Mouse (Mus musculus): ENCODE results near the gene Spint1. TPM values are rescaled to one million over a fixed set of nuclear protein-coding genes. Genes with fewer than 3 reads are reported as not detected.

Gene Spint1
- polyA plus RNA-seq, 1 experiment from 2014 or later = 49.4 TPM

DNA sequence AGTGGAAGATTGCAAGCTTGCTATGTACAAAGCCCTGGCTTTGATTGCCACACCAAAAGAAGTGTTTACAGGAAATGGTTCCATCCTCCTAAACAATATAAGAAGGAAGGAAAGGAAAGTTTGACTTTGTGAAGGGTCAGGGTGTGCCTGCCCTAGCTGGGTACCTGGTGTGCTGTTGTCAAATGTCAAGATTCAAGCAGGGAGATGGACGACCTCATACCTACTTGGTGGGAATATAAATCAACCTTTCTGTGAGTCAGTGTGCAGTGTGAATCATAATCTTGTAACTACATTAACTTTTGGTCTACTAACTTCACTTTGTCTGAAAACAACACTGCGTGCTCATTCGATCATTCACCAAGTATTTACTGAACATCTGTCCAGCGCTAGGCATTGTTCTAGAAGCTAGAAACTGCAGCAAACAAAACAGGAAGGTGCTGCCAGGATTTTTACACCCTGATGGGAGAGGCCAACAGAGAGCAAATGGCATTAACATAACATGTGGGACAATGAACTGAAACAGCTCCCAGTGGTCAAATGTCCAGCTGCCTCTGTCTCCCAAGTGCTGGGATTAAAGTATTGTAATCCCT lies 33.2 kb upstream of the Spint1 start:
- no peak for ATAC-seq (ENCODE audit: low FRiP score, low TSS enrichment)
- no peak overlapping the region for H3K9ac ChIP-seq (replicated peaks; ENCODE audit: low read length)
- H3K9me3 ChIP-seq (ENCODE audit: low read length) = no peaks in the 10 kb centered on the region
- H3K36me3 ChIP-seq (ENCODE audit: insufficient read depth, low read length) = no peaks in the 10 kb centered on the region
- H3K27me3 ChIP-seq (ENCODE audit: insufficient read depth, low read length) = no peaks in the 10 kb centered on the region
- H3K27ac ChIP-seq (ENCODE audit: low read length) = no peak overlapping the region
- no peak overlapping the region for H3K4me2 ChIP-seq (replicated peaks; ENCODE audit: low read depth, low read length)
- H3K4me1 ChIP-seq (ENCODE audit: insufficient read depth, low read length) = peaks cover 13% of the 10 kb centered on the region
- no peak overlapping the region for H3K4me3 ChIP-seq (ENCODE audit: low read length)
- 41% methylated on average over 4 of the region's 4 CpGs for WGBS

DNA sequence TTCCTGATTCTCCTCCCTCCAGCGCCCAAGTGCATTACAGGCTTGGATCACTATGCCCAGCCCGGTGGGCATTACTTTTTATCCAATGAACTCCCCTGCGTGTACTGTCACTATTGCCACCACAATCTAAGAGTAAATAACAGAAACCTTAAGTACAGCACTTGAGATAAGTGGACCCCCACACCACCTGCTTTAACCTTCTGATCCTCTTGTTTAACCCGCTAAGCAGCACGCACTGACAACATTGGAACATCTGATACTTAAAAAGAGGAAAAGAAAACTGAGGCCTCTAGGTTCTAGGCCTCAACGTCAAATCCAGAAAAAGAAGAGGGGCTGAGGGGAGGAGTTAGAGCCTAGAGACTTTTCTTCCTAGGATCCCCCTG lies 29.2 kb upstream of the Spint1 start:
- Histone ChIP-seq H3K36me3 (ENCODE audit: insufficient read depth, low read length) (peaks cover 25% of the 10 kb centered on the region), H3K4me3 (ENCODE audit: low read length) (peak overlapping the region; percentile 88), H3K9ac (replicated peaks; ENCODE audit: low read length) (peak overlapping the region; percentile 74), H3K4me2 (replicated peaks; ENCODE audit: low read depth, low read length) (peak overlapping the region; percentile 77), H3K27me3 (ENCODE audit: insufficient read depth, low read length) (no peaks in the 10 kb centered on the region), H3K9me3 (ENCODE audit: low read length) (no peaks in the 10 kb centered on the region), H3K4me1 (ENCODE audit: insufficient read depth, low read length) (peaks cover 20% of the 10 kb centered on the region), H3K27ac (ENCODE audit: low read length) (peak overlapping the region; percentile 92)
- ATAC-seq (ENCODE audit: low FRiP score, low TSS enrichment) = no peak
- WGBS = 16% methylated on average over 6 of the region's 6 CpGs

DNA sequence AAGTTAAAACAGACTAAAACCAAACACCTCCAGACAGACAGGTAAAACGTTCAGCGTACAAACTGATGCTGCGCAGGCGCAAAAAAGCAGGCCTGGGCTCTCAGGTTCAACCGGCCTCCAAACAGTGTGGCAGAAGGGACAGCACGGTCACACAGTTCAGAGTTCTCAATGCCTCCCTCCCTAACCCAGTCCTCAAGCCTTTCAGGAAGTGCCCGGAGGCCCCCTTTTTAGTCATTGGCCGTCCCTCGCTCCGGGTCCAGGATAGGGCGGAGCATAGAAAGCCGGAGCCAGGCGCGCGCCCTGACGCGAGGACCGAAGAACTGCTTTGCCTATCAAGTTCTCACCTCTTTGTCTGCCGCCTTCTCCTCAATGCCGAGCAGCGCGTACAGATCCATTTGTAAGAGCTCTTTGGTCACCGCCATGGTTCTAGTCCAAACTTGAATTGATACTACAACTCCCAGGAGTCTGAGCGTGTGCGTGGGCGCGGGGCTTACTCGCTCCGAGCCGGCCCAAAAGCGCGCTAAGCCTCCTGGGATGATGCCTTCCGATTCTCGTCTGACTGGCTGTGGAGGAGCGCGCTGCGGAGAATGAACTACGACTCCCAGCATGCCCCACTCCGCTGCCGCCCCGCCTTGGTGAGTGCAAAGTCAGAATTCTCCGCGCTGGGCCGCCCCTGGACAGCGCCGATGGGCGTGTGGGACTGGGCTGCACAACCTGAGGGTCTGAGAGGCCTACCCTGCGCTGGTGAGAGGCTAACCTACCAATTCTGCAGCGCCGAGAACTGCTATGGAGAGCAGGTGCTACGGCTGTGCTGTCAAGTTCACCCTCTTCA lies 28.6 kb upstream of the Spint1 start, which contains the start of the genes Zfyve19 and Dnajc17:
Gene Zfyve19, plus strand, starts transcription at position 274 of the 832 bp plus-strand sequence.
Gene Dnajc17, minus strand, starts transcription at position 452 of the 832 bp plus-strand sequence.
- Histone ChIP-seq H3K4me3 (ENCODE audit: low read length) (peak within 1 kb of the TSS; percentile 88), H3K27ac (ENCODE audit: low read length) (peak within 1 kb of the TSS; percentile 92), H3K9me3 (ENCODE audit: low read length) (no peaks in the 10 kb centered on the region), H3K36me3 (ENCODE audit: insufficient read depth, low read length) (peaks cover 28% of the 10 kb centered on the region), H3K27me3 (ENCODE audit: insufficient read depth, low read length) (no peaks in the 10 kb centered on the region), H3K9ac (replicated peaks; ENCODE audit: low read length) (peak within 1 kb of the TSS; percentile 89), H3K4me2 (replicated peaks; ENCODE audit: low read depth, low read length) (peak within 1 kb of the TSS; percentile 77), H3K4me1 (ENCODE audit: insufficient read depth, low read length) (peaks cover 18% of the 10 kb centered on the region)
- ATAC-seq (ENCODE audit: low FRiP score, low TSS enrichment) = peak; percentile 98
- WGBS = under 1% methylated on average over 51 of the region's 51 CpGs

DNA sequence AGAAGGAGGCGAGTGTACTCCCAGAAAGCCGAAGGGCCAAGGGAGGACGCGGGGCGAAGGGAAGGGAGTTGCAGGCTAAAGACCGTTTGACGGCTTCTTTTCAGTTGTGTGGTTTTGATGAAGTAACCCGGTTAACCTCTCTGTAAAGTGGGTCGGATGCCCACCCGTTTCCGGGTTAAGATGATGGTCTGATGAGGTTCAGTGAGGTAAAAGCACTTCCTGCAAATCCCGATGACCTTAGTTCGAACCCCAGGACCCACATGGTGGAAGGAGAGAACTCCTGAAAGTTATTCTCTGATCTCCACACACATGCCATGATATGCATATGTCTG lies 28.0 kb upstream of the Spint1 start:
- Histone ChIP-seq H3K4me2 (replicated peaks; ENCODE audit: low read depth, low read length) (peak overlapping the region; percentile 69), H3K27me3 (ENCODE audit: insufficient read depth, low read length) (no peaks in the 10 kb centered on the region), H3K4me1 (ENCODE audit: insufficient read depth, low read length) (peaks cover 15% of the 10 kb centered on the region), H3K9ac (replicated peaks; ENCODE audit: low read length) (peak overlapping the region; percentile 89), H3K27ac (ENCODE audit: low read length) (peak overlapping the region; percentile 82), H3K36me3 (ENCODE audit: insufficient read depth, low read length) (peaks cover 31% of the 10 kb centered on the region), H3K4me3 (ENCODE audit: low read length) (peak overlapping the region; percentile 88), H3K9me3 (ENCODE audit: low read length) (no peaks in the 10 kb centered on the region)
- ATAC-seq (ENCODE audit: low FRiP score, low TSS enrichment) = no peak
- under 1% methylated on average over 13 of the region's 13 CpGs for WGBS

DNA sequence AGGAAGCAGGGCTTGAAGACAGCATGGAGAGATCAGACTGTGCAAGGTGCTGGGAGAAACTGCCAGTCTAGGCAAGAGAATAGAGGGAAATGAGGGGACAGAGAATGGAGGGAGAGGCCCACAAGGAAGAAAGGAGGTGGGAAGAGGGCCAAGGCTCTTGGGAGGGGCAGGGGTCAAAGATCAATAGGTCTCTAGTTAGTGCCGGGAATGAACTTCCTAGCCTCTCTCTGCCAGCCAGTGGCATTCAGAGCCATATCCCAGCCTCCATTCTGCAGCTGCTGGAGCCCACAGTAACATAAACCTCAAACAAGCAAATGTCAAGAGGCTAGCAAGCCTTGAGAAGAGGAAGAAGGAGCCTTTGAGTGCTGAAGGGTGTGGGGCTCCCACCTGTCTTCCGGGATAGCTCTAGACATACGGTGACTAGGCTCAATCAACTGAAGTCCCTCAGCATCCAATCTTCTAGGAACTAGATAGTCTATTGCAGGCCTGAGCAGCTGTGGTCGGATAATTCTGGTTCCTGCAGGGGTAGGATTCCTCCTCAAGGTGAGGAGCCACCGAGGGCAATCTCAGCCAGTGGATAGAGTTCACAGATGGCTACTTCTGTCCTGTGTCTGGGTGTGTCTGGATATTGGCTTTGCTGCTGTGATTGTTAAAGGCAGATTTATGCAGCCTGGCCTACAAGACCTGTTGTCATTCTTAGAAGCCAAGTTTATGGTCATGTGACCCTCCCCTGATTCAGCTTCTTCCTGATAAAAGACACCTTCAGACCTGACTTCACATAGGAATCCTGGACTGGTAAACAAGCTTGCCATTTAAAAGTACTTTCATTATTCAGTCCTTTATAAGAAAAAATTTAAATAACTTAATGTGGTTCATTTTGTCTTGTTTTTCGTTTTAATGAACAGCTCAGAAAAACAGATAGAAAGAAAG lies 7.1 kb upstream of the Spint1 start, which contains the start of gene Ppp1r14d:
Gene Ppp1r14d, minus strand, starts transcription at position 132 of the 930 bp plus-strand sequence.
- Histone ChIP-seq H3K9me3 (ENCODE audit: low read length) (no peaks in the 10 kb centered on the region), H3K4me2 (replicated peaks; ENCODE audit: low read depth, low read length) (no peak within 1 kb of the TSS), H3K9ac (replicated peaks; ENCODE audit: low read length) (no peak within 1 kb of the TSS), H3K27me3 (ENCODE audit: insufficient read depth, low read length) (no peaks in the 10 kb centered on the region), H3K4me1 (ENCODE audit: insufficient read depth, low read length) (no peaks in the 10 kb centered on the region), H3K36me3 (ENCODE audit: insufficient read depth, low read length) (no peaks in the 10 kb centered on the region), H3K27ac (ENCODE audit: low read length) (no peak within 1 kb of the TSS), H3K4me3 (ENCODE audit: low read length) (no peak within 1 kb of the TSS)
- no peak for ATAC-seq (ENCODE audit: low FRiP score, low TSS enrichment)
- 57% methylated on average over 6 of the region's 6 CpGs for WGBS

DNA sequence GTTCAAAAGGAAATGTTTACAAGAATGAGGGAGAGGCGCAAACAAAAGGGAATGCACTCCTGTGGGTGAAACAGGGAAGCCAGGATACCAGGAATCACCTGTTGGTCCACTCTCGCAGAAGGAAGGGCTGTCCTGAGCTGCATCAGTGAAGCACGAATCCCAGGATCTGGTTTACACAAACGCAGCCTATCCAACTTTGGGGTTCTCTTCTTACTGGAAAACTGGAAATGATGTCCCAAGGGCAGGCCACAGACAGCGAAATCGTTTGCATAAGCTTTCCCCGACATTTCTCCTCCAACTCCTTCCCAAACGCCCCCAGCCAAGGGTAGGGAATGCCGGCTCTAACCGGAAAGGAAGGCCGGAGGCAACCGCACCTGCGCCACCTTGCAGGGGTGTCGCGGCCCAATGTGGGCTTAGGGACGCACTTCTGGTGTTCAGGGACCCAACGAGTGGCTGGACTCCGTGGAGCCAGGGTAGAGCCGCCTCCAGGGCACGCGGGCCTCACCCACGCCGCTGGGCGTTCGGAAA lies 416 bp upstream of the Spint1 start:
- 6% methylated on average over 25 of the region's 25 CpGs for WGBS
- peak; percentile 4; the same call in 1 of the 2 replicates for ATAC-seq (ENCODE audit: low FRiP score, low TSS enrichment)
- peaks cover 9% of the 10 kb centered on the region; the same call in 1 of the 2 replicates for H3K4me1 ChIP-seq (ENCODE audit: insufficient read depth, low read length)

DNA sequence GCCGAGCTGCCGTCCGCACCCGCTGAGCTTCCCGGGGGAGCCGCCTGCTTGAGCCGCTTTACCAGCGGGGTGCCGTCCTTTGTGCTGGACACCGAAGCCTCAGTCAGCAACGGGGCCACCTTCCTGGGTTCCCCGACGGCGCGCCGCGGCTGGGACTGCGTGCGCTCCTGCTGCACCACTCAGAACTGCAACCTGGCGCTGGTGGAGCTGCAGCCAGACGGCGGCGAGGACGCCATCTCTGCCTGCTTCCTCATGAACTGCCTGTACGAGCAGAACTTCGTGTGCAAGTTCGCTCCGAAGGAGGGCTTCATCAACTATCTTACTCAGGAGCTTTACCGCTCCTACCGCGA lies 684 bp downstream of the Spint1 start:
- Histone ChIP-seq H3K27me3 (ENCODE audit: insufficient read depth, low read length) (peaks cover 43% of the 10 kb centered on the region), H3K4me2 (replicated peaks; ENCODE audit: low read depth, low read length) (peak overlapping the region; percentile 77), H3K36me3 (ENCODE audit: insufficient read depth, low read length) (no peaks in the 10 kb centered on the region), H3K4me1 (ENCODE audit: insufficient read depth, low read length) (peaks cover 9% of the 10 kb centered on the region; the same call in 1 of the 2 replicates), H3K9me3 (ENCODE audit: low read length) (no peaks in the 10 kb centered on the region), H3K4me3 (ENCODE audit: low read length) (peak overlapping the region; percentile 65), H3K27ac (ENCODE audit: low read length) (peak overlapping the region; percentile 83), H3K9ac (replicated peaks; ENCODE audit: low read length) (peak overlapping the region; percentile 76)
- no peak; the same call in 1 of the 2 replicates for ATAC-seq (ENCODE audit: low FRiP score, low TSS enrichment)
- WGBS = 1% methylated on average over 31 of the region's 31 CpGs

More for the DNA sequence above, 416 bp upstream of the Spint1 start:
- H3K4me2 ChIP-seq (replicated peaks; ENCODE audit: low read depth, low read length) = peak overlapping the region; percentile 77
- peak overlapping the region; percentile 83 for H3K27ac ChIP-seq (ENCODE audit: low read length)
- no peaks in the 10 kb centered on the region for H3K36me3 ChIP-seq (ENCODE audit: insufficient read depth, low read length)
- H3K4me3 ChIP-seq (ENCODE audit: low read length) = peak overlapping the region; percentile 65
- no peaks in the 10 kb centered on the region for H3K9me3 ChIP-seq (ENCODE audit: low read length)
- H3K27me3 ChIP-seq (ENCODE audit: insufficient read depth, low read length) = peaks cover 43% of the 10 kb centered on the region
- peak overlapping the region; percentile 76 for H3K9ac ChIP-seq (replicated peaks; ENCODE audit: low read length)

DNA sequence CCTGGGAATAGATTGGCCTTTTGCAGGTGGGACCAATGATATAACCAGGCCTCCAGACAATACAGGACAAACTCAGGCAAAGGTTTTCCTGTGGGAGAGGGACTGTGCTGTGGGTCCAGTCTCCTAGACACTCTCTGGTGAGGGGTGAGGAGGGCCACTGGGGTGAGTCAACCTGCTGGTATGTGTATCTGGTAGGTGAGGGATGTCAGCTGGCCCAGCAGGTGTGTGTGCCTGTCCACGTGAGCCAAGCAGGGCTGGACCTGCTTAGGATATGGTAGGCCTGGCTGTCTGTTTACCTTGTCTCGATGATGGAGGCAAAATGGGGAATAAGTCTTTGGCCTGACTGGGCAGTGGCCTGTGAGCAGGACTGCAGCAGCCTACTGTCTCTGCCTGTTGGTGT lies 1.5 kb downstream of the Spint1 start:
- peaks cover 9% of the 10 kb centered on the region; the same call in 1 of the 2 replicates for H3K4me1 ChIP-seq (ENCODE audit: insufficient read depth, low read length)
- H3K4me3 ChIP-seq (ENCODE audit: low read length) = peak overlapping the region; percentile 65
- H3K36me3 ChIP-seq (ENCODE audit: insufficient read depth, low read length) = no peaks in the 10 kb centered on the region
- no peaks in the 10 kb centered on the region for H3K9me3 ChIP-seq (ENCODE audit: low read length)
- H3K27ac ChIP-seq (ENCODE audit: low read length) = no peak overlapping the region
- peak overlapping the region; percentile 77 for H3K4me2 ChIP-seq (replicated peaks; ENCODE audit: low read depth, low read length)
- ATAC-seq (ENCODE audit: low FRiP score, low TSS enrichment) = peak; percentile 20; the same call in 1 of the 2 replicates
- 62% methylated on average over 2 of the region's 2 CpGs for WGBS
- peaks cover 43% of the 10 kb centered on the region for H3K27me3 ChIP-seq (ENCODE audit: insufficient read depth, low read length)
- peak overlapping the region; percentile 76 for H3K9ac ChIP-seq (replicated peaks; ENCODE audit: low read length)
